Mouse (Mus musculus): ENCODE data around the gene Colgalt1.
A peak's percentile ranks its signal among the peaks of the same experiment; 100 is the strongest.

Colgalt1 gene

DNA sequence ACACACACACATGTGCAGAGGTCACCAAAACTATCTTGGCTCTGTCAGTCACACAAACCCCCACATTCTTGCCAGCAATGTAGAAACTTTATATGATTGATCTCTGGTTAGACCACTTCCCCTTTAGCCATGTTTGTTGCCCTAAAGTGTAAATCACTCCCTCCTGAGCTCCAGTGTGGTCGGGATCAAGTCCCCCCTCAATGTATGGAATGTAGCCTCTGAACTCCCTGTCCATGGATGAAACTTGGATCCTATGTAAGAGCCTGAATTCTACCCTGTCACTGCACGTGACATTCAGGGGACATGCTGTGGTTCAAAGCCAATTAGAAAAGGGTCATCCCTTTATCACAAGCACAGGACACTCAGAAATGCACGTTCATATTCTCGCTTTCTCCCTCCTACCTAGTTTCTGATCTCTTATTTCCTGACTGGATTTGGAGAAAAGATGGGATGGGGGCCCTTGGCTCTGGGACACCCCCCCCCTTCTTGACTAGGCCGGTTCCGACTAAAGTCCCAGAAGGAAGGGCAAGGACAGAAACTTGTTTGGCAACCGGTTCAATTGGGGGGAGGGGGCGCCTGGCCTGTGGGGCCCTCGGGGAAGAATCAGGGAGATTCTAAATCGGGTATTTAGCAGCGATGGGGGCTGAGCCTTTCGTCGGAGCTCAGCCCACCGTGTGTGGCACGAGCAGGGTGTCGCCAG lies 17.7 kb downstream of the Colgalt1 start:
- no peak for DNase-seq (ENCODE audit: low spot score)

DNA sequence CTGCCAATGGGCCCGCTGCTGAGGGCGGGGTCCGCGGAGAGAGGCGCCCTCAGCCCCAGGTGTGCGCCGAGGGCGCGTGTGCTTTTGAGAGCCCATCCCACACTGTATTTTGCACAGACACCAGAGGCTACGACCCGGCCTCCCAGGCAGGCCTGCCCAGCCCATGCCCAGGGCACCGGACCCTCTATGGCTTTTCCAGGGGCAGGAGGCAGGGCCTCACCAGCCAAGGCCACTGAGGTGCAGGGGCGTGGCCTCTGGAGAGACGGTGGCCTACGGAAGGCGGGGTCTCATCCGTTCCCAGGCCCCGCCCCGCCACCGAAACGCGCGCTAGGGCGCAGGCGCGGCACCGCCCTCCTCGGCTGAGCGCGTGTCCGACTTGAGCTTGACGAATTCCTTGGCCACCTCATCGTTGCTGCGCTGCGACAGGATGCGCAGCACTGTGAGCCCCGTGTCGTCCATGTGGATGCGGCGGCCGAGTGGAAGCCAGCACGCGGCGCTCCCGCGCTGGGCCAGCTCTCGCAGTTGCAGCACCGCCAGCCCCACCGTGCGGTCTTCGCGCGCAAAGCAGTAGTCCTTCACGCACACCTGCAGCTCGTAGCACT lies 18.4 kb downstream of the Colgalt1 start:
- peak; percentile 88 for DNase-seq (ENCODE audit: low spot score)

DNA sequence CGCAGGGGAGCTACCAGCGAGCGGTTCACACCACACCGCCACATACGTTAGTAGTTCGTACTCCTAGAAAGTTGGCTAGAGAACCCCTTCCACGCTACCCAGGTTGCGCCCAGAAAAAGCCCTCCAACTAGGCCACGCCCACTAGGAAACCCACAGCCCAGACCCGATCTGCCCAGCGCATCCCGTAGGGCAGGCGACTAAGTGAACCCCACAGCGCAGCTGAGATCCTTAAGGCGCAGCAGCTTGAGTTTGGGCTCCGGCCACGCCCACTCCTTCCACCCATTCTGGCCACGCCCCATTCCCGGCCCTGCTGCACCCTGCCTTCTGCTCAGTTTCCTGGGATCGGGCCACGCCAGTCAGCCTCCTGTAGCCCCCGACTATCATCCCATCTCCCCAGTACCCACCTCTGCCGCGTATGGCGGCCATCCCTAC lies 19.0 kb downstream of the Colgalt1 start:
- DNase-seq (ENCODE audit: low spot score): peak; percentile 43

DNA sequence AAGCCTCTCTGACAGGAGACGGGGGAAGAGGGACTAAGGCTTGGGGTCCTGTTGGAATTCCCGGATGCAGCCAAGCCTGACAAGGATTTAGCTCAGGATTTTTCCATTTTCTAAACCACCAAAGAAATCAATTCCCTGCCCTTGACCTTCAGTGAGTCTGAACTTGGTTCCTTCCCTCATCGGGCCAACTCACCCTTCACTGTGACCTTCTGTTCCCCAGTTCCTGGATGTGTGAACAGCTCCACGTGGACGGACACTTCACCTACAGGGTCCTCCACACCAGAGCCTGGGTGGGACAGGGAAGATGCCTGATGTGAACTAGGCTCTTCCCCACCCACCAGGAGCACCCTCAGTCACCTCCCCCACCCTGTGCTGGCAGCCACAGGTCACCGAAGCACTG lies 20.0 kb downstream of the Colgalt1 start:
- no peak for DNase-seq (ENCODE audit: low spot score)

DNA sequence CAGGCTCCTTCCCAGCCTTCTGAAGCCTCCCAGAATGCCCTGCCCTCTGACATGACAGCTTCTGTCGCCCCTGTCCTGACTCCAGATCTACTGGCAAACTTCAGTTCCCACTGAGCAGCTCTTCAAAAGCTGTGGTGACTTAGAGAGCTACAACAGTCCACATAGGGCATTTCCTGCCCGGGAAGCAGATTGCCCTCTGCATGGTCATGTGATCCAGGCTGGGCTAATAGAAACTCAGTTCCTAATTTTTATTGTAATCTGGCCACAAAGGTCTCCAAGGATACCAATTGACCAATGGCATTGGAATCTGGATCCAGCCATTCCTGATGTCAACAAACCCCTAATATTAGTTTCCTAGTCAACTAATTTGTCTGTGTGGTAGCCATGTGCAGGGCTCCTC lies 21.1 kb downstream of the Colgalt1 start:
- no peak for DNase-seq (ENCODE audit: low spot score)

DNA sequence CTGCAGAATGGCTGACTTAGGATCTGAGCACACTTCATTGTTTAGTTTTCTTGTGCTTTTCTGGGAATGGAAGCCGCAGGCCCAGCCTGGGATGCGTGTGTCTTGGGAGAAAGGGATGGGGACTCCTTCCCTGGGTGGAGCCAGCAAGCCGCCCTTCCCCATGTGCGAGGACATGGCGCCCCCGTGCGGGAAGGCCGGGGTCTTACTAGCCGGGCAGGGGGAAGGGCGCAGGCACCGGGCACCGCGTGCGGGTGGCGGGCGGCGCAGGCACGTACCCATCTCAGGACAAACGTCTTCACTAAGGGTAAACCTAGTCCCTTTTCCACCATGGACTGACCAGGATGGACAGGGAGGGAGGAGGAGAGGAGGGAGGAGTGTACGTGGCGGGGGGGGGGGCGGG lies 22.4 kb downstream of the Colgalt1 start:
- no peak for DNase-seq (ENCODE audit: low spot score)

DNA sequence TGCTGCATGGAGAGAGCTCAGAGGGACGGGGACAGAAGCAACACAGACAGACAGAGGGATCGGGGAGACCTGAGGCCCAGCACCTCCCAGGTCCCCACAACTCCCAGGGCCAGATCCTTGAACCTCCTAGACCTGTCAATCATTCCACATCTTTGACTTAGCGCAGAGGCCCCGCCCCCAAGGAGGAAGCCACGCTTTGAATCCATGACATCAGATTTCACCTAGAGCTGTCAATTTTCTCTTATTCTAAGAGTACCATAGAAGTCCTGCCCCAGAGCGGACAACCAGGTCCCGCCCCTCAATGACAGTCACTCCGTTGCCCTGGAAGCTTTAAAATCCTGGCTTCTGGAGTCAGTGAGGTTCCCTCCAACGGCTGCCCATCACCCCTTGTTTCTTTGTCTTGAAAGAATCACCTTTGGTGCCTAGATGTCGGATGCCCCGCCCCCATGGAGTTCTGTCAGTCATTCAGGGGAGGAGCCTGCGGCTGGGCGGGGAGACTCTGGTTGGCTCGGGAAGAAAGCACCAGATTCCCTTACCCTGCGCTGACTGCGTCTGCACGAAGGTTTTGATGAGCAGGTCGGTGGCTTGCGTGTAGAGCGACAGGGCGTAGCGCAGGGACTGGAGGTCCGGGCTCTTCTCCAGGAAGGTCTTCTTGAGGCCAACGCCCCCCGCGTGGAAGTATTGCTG lies 23.3 kb downstream of the Colgalt1 start:
- DNase-seq (ENCODE audit: low spot score): no peak

DNA sequence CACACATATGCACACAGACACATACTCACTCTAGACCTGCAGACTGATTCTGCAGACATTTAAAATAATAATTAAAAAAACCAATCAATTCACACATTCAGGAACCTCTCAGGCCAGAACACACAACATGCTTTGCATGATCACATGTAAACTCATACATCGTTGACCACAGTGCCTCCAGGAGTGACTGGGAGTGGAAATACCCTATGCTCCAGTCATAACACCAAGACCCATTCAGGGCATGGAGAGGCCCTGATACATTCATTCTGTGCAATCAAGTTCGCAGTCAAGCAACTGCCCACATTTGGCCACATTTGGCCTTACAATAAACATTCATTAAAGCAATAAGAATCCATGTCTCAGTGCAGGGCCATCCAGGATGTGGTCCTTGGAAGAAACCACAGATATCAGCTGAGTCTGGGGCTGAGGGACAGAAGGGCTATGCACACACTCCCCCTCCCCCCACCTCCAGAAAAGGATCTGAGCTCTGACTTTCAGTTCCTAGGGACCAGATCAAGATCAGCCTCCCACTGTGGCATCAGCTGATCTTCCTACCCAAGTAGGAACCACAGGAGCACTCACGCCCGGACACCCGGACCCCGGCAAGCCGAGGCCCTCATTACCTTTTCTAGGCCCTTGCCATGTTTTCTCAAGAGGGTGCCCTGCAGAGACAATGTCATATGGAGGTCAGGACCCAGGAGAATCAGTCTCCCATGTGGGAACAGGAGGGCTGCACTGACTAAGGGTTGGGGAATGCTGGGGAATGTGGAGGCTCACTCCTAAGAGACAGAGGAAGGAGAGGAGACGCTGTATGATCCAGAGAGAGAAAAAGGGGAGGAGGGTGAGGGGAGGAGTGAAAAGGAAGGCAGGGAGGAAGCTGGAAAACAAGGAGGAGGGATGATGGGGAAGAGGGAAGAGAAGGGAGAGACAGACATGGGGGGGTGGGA lies 26.6 kb downstream of the Colgalt1 start:
- no peak for DNase-seq (ENCODE audit: low spot score)

DNA sequence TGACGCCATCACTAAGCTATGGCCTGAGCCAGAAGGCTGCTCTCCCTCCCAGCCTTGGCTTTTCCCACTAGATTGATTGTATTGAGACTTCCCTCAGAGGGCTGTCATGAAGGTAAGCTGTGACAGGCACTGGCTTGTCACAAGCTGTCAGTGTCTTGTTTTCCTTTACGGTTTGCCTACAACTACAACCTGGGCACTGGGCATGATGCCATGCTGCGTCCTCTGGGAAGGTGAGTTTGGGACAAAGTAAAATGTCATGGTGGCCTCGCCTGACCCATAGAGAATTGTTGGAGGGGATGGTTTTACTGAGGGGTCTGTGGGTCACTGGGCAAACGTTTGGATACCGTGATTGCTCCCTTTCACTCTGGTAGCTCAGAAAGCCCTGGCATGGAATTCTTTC lies 27.5 kb downstream of the Colgalt1 start:
- no peak for DNase-seq (ENCODE audit: low spot score)

DNA sequence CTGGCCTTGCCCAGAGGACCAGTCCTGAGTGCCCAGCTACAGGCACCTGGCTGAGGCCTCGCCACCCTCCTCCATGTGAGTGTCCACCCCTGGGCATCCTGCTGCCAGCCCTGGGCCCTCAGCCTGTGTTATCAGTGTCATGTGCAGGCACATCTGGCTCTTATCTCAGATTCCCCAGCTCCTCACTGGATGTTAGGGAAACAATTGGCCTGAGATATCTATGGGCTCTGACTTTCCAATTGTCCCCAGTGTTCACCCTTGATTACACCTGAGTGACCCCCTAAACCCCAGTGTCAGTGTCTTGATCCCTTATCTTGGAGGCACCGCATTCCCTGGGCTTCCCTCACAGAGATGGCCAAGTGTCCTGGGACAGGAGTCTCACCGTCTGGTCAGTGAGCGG lies 28.5 kb downstream of the Colgalt1 start:
- no peak for DNase-seq (ENCODE audit: low spot score)

DNA sequence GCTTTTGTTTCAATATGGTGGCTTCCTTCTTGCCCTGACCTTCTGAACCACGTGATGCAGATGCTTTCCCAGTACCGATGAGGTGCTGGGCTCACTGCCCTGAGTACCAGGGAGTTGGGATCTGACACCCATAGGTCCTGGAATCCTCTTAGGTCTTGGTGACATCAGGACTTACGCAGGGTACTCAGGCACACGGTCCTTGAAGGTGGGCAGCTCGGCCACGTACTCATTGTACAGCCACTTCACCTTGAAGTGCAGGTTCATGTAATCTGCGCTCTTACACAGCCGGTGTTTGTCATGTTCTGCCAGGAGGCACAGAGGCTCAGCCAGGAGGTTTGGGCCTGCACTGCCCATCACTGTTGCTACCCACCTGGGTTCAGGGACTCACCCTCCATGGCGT lies 34.7 kb downstream of the Colgalt1 start:
- DNase-seq (ENCODE audit: low spot score): no peak

DNA sequence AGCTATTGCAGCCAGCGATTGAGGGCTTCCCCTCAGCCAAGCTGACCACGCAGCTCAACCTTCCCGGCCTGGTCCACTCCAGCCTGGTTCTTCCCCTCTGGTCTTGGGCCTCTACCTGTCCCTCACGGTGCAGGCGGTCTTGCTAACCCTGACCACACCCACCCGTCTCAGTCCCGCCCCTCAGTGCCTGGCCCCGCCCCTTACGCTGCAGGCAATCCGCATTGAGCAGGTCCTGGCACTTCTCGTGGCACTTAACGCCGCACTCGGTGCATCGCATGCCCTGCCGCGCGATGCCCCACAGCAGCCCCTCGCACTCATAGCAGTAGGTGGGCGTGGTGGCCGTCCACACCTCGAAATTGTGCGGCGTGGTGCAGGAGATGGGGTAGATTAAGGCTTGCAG lies 43.8 kb downstream of the Colgalt1 start:
- no peak for DNase-seq (ENCODE audit: low spot score)

DNA sequence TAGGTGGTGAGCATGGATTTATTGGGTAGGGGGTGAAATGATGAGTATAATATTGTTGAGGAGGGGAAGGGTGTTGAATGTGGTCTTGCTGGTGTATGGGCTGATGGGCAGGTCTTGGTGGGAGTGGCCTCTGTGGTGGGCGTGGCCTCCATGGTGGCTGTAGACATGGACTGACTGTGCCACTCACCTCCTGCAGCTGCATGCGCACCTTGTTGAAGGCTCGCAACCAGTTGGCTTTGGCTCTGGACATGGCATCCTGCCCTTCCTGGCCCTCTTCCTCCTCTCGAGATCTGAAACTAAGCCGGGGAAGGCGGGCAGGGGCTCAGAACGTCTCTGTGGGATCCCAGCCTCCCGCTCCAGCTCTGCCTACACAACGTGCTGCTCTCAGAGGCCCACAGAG lies 47.0 kb downstream of the Colgalt1 start:
- DNase-seq (ENCODE audit: low spot score): no peak

DNA sequence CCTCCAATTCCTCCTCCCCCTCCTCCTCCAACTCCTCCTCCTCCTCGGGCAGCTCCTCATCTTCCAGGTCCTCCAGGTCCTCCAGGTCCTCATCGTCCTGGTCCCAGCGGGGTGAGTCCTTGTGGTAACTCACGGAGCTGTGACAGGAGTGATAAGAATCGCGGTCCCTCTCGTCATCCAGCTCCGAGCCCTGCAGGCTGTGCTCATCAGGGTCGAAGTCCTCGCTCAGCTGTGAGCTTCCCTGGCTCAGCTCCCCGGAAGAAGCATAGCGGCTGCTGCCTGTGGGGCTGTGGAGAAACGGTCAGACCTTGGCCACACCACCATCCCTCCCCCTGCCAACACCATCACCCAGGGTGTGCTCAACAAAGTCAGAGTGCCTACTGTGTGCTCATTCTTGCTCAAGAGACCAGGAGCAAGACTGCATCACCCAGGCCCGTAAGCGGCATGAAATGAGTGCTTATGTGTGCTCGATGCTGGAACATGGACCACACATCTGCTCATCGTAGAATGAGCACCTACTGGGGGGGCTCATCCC lies 47.8 kb downstream of the Colgalt1 start:
- DNase-seq (ENCODE audit: low spot score): no peak

DNA sequence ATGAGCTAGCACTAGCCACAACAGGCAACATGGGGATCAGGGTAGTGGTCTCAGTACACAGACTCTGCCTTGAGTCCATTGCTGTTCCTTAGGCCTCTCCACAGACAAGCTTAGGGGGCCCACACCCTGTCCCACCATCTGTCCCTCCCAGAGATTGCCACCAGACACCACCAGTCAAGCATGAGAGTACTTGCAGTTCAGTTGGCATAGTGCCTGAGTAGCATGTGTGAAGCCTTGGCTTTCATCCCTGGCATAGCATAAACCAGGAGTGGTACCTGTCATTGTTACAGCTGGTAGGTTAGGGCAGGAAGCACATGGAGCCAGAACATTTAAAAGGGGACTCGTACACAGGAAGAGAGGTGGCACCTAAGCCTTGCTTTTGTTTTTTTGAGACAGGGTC lies 49.0 kb downstream of the Colgalt1 start:
- DNase-seq (ENCODE audit: low spot score): no peak

DNA sequence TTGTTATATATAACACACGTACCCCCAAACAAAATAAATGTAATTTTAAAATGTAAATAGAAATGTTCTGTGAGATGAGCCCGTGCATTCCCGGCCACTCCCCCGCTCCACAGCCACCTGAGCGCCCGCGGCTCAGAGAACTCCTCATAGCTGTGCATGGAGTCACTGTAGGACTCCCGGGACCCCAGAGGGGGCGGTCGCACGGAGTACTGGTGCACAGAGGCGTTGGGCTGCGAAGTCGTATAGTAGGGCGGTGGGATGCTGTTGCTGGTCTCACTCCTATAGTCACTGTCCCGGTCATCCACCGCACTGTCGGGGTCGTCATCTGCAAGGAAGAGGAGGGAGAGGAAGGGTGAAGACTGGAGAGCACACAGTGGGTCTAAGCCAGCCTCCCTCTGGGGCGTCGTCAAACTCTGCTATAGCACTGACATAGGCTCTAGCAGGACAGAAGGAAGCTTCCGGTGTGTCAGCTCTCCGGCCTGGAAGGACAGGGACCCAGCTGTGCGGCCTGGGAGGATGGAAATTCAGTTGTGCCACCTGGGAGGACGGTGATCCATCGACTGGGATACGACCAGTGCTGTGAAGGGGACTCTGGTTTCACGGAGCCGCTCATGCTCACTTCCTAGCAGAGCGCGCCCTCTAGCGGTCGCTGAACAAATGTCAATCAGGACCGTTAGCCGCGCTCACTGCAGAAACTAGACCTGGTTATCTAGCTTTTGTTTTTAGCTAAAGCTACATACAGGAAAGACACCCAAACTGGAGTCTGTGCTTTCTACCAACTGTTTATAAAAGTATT lies 49.7 kb downstream of the Colgalt1 start:
- DNase-seq (ENCODE audit: low spot score): peak; percentile 60

DNA sequence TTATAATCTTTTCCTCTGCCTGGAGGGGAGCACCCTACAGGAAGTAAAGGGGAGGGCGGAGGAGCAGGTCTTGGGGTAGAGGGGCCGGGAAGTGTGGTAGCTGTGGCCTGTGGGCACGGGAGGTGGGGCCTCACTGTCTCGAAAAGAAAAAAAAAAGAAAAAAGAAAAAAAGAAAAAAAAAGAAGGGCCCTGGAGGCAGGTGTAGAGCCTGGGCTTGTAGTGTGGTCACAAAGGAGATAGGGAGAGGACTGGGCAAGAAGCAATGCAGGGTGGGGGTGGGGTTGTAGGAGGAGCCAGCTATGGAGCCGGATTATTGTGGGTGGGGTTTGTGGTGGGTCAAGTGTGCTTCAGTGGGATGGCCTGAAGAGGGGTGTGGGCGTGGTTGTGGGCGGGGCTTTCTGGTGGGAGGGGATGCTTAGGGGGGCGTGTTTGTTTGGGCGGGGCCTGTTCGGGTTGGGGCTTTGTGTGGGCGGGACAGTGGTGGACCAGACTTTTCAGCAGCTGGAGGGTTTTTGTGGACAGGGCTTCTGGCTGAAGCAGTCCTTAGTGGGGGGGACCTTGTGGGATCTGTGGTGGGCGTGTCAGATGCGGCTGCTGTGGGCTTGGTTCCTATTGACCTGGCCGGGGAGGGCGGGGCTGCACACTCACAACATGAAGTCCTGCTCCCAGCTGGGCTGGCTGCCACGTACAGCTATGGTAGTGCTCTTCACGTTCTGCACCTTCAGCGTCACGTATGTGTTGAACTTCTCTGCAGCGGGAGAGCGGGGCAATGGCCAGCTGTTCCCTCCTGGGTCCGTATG lies 54.7 kb downstream of the Colgalt1 start:
- peak; percentile 53 for DNase-seq (ENCODE audit: low spot score)

DNA sequence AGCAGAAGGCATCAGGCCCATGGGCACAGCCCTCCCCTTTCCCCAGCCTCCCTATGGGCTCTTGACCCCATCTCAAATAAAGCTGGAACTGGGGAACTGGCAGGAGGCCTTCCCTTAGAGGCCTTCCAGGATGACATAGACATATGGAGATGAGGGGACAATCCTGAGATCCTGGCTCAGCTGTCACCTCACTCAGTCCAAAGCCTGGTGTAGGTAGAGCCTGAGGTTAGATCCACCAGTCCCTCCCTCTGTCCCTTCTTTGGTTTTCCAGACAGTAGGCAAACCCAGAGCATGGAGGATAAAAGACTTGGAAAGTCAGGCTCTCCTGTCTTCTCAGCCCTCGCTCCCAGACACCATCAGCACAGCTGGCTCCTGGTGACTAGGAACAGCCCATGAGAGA lies 56.1 kb downstream of the Colgalt1 start:
- no peak for DNase-seq (ENCODE audit: low spot score)

DNA sequence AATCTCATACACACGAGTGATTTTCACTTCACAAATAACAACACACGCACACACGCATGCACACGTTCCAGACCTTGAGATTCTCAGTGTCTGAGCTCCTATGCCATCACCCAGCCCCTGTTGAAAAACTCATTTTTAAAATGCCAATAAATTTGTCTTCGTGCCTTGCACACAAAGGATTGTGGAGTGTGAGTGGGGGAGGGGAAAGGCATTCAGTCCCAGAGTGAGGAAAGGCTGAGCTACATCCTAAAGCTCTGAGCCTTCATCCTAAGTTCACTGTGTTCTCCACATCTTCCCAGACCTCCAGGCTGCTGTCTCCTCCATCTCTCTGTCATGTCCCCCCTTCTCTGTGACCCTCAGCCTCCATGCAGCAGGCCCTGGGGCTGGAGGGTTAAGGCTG lies 56.5 kb downstream of the Colgalt1 start:
- no peak for DNase-seq (ENCODE audit: low spot score)

DNA sequence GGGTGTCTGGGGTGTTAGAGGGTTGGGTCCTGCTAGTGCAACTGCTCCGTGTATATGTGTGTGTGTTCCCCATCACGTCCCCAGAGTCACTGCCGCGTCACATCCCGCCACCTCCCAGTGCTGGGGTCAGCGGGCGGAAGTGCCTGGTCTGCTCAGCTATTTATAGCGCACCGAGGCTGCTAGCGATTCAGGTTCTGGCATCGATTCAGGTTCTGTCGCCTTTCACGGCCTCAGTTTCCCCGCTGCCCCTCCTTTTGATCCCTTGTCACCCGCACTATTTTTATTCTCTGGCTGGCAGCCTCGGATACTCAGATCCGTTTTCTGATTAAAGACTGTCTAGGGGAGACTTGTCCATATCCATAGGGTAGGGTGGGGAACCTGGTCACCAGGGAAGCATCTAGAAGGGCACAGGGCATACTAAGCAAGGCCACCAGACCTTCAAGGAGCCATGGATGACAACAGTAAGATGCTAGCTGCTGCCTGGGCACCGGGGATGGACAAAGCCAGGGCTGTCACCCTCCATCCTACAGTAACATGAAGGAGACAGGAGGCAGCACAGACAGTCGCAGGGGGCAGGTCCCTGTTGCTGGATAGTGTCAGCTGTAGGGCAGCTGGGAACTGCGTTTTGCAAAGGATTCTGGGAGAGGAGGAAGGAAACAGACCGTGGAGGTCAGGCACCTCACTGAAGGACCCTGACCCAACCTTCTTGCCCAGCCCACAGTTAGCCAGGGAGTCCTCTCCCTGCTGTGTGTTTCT lies 57.6 kb downstream of the Colgalt1 start:
- DNase-seq (ENCODE audit: low spot score): no peak
